Mouse (Mus musculus): ENCODE data around the gene Irs2.

Gene Irs2

DNA sequence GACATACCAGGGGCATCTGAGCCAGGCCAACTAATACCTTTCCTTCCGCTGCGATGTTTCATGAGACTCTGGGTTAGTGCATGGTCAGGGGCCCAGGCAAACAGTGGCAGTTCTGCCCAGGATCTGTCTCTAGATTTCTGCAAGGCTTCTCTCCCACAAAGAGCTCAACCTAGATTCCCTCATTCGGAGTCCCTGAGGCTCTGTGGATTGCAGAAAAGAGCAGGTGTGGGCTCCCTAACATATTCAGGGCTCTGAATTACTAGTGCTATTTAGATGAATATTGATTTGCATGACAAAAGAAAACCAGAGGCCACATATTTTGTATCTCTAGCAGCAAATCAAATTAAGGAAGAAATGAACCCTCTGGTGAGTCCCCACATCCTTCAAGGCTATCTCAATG lies 18.3 kb downstream of the Irs2 start:
- no peak for DNase-seq (ENCODE audit: inconsistent ontology term)

DNA sequence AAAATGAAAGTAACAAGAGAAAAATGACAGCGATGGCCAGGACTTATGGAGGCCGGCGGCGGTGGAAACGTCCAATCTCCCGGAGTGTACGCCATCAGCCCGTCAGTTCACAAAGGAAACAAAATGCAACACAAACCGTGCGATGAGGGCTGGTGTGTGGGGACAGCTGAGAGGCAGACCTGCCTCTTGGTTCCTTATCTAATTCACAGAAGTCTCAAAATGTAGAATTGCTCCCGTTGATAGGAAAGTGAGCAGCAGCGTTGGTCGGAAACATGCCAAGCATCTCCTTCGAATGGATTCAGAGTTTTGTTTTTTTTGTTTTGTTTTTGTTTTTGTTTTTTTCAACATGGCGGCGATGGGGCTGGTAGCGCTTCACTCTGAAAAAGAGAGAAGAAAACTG lies 21.6 kb downstream of the Irs2 start:
- no peak for DNase-seq (ENCODE audit: inconsistent ontology term)

DNA sequence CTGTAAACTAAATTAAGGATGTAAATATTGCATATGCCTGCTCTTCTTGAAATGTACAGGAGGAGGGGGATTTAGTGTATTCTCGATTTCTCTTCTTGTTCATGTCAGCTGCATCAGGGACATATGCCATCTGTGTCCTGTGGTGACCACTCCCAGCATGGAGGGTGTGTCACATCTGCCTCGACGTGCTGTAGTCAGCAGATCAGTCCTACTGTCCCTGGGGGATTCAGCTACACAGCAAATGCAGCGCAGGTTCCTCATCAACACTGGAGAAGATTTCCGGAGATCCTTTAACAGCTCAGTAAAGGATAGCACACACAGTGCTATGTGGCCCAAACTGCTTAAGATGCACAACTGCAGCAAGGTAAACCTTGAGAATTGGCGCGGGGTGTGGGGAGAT lies 23.2 kb downstream of the Irs2 start:
- DNase-seq (ENCODE audit: inconsistent ontology term), result no peak

DNA sequence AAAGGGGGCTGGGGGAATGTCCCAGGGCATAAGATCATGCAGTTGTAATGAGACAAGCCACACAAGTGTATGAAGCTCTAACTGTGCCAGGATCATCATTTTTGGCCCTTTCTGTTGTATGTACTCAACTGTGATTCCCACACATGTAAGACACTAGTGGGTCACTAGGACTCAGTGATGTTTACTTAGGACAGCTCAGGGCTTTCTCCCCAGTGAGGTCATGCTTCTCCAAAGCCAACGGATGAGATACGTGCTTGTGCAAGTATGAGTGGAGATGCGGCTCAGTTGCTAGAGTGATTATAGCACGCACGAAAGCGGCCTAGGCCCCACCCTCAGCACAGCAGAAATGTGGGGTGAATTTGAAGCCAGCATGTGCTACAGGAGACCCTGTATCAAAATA lies 27.4 kb downstream of the Irs2 start:
- no peak for DNase-seq (ENCODE audit: inconsistent ontology term)

DNA sequence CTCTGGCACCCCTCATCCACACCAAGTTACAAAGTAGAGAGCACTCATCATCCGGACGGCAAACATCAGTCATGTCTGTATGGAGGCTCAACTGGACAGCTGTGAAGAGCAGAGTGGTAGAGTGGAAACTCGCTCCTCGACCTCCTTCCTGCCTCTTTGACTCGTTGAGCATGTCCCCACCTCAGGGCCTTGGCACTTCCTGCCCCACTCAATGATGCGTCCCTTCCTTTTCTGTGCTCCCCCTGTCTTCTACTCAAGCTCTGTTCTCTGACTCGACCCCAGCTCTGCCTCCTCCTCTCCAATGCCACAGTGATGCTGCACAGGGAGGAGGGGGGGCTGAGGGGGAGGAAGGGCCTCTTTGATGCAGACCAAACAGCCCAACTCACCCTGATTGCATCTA lies 28.3 kb downstream of the Irs2 start:
- no peak for DNase-seq (ENCODE audit: inconsistent ontology term)

DNA sequence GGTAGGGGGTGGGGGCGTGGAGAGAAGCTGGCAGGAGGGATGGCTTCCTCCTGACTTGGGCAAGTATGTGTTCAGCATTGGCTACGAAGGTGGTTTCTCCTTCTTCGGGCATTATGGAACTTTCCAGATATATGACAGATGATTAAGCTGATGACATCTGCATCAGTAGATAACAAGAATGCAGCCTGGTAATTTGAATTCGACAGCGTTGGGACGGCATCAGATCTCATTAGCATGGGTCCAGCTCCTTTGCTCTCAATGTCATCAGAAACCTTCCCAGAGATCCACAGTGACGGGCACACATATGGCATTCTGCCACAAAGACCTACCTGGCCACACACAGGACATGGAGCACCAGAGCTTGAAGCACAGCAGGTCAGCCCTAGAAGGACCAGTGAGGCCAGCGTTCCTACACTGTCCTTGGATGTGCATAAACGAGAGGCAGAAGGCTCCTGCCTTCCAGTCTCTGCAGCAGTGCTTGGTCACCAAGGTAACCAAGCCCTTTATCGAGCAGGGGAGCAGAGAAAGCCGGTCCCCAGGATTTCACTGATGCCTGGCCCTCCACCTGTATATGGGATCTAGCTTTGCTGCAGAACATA lies 29.0 kb downstream of the Irs2 start:
- peak; percentile 71 for DNase-seq (ENCODE audit: inconsistent ontology term)

DNA sequence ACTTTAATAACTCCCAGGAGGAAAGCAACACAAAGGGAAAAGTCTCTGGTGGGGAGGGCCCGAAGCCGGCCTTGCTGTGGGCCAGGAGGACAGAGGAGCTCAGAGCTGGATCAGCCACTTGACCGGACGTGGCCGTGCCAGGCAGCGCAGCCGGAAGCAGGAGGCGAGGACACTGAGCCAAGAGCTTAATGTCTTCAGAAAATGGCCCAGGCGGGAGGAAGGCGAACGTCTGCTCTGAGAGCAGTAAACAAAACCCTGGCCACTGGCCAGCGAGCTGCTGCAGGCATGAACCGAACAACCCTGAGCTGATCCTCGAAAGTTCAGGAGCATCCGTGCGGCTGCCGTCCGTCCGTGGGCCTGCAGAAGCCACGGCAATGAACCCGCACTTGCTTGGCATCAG lies 29.9 kb downstream of the Irs2 start:
- DNase-seq (ENCODE audit: inconsistent ontology term), result peak; percentile 63

DNA sequence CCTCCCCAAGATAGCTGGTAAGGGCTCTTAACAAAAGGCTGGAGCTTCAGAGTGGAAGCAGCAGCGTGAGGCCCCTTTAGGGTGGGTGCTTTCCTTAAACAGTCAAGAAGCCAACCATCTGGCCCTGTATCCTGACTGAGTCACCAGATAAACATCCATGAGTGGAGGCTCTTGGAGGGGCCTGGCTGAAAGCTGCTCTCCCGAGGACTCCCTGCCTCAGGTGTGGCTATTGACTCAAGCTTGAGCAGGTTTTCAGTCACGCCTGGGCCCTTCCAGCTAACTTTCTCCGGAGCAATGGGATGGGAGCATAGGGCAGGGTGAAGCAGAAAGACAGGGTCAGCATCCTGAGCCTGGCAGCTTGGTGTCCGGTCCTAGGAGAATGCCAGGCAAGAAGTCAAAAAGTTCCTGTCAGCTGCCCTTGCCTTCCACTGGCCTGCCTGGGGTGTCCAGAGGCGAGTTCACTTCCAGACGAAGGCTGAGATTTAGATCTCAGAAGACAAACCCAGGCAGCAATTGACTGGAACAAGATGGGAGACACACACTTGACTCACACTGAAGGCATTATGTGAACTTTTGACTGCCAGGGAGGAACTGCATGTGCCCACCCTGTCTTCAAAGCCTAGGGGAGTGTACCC lies 30.4 kb downstream of the Irs2 start:
- DNase-seq (ENCODE audit: inconsistent ontology term), result peak; percentile 64

DNA sequence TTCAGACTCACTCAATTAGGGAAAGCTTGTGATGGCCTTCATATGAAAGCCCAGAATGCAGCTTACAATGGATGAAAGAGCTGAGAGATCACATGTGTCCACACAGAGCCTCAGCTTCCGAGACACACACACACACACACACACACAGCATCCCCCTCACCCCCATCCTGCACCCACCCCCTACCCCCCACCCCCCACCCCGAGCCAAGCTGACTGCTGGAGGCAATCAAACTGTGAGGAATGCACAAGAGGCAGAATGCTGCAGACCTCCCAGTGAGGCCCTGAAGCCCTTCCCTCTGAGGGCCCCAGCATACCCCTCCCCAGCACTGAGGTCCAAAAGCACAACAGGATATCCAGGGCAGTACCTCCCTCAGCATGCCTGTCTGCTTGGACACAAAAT lies 33.6 kb downstream of the Irs2 start:
- DNase-seq (ENCODE audit: inconsistent ontology term), result no peak

DNA sequence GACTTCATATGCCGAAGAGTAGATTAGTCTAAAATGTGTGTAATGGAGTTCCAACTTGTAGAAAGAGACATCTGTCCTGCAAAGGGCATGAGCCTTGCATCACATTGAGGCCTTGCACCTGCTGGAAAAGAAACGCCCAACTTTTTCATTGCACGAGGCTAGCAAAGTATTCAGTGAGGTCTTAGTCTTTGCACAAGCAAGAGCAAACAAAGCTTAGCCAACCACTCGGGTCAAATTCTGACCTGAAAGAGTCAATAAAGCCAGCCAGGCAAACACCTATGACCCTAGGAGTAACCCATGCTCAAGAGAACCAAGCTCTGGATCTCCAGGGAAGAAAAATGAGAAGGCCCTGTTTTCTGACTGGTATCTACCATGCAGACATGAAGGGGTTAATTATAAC lies 34.1 kb downstream of the Irs2 start:
- no peak for DNase-seq (ENCODE audit: inconsistent ontology term)

DNA sequence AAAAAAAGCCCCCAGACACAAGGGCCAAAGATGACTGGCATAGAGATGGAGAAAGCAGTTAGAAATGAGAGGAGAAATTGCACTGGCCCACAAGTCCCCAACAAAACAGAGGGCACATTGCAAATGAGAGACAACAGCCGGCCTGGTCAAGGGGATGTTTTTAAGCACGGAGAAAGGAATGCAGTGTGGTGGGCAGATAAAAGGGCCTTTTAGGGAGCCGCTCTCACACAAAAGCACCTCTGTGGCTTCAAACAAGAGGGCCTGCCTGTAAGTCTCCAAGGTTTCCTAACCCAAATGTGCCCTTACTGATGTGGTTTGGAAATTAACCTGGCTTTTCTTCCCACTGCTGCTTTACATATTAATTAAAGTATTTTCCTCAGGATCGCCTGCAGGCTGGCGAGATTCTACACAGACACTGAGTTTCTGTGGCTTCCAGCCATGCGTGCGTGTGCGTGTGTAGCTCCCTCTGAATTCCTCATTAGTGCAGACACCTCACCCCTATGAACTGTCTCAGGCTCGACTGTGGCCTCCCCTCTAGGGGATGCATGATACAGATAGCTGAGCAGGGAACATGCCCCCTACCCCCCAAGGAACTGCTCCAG lies 35.3 kb downstream of the Irs2 start:
- DNase-seq (ENCODE audit: inconsistent ontology term), result peak; percentile 79

DNA sequence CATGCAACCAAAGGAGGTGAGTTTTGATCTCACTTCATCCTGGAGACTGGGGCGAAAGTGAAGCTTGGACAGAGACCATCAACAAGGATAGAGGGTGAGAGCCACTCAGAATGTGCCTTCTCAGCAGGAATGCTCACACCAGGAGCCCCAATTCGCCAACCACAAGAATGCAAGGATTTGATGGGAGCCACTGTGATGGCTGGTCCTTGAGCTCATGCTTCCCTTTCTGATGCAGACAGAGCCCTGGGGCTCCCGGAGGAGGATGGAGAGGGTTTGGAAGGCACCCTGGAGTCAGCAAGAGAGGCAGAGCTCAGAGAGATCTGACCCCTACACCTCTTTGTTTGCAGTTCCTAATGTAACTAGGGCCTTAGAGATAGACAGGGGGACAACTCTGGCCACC lies 36.3 kb downstream of the Irs2 start:
- peak; percentile 51 for DNase-seq (ENCODE audit: inconsistent ontology term)

DNA sequence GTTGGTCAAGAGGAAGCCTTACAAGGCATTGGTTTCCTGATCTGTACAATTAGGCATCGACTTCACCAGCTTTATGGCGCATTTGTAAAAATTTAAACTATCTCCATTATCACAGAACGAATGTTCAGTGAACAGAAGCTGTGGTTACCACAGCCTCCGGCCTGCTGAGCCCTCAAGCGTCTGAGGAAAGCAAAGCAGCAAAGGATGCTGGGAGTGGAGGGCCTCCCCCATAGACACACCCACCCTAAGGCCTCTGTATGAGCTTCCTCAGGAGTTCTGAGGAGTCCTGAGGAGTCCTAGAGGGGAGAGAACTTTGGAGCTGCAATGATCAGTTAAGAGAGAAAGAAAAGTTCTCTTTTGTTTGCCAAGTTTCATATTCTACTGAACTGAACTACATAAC lies 36.7 kb downstream of the Irs2 start:
- DNase-seq (ENCODE audit: inconsistent ontology term), result no peak

DNA sequence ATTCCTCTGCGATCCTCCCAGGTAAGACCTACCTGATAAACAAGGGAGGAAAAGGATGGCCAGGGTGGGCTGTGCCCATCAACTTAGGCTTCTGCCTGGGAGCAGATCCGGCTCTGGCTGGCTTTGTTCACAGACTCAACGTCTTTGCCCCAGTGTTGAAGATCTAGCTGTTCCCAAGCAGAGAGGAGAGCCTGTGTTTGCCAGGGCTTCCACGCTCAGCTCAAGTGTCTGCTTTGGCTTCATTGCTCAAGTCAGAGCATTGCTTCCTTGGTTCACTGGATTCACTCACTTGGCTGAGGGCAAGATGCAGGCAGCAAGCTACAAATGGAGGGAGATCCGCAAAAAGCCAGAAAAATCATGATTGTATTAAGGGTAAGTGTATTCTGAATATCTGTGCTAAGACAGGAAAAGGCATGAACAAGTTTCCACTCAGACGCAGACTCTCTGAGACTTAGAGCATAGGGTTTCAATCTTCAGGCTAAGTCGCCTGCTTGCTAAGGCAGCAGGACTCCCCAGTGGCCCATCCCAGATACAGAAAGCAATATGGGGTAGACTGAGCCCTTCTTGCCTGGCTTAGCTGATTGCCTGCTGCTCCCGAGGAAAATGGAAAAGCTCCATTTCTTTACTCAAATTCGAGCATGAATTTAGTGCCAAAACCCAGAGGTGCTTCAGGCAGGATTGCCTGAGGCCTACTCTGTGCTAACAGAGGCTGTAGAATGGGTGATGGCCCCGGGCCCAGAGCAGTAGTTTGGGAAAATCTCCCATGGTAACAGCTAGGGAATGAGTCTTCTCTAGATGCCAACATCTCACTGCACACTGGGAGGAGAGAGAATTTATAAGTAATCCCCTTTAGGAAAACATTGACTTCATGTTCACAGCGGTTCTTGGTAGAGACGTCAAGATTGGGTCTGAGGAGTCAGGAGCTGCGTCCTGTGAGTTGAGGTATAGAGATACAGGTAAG lies 37.5 kb downstream of the Irs2 start:
- peak; percentile 56 for DNase-seq (ENCODE audit: inconsistent ontology term)

DNA sequence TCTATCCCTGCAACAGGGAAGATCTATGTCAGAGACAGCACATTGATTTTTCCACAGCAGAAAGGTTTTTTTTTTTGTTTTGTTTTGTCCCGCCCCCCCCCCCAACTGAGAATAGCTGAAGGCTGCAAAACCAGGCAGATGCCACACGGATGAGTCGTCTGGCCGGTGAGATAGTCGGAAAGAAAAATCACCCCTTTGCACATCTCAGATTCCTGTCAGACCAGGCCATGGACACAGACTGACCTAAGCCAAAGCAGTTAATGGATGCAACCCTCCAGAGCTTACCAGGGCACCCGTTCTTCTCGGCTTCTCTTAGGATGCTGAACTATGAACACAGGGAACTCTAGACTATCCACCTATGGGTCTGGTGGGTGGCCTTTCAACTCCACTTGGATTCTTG lies 39.6 kb downstream of the Irs2 start:
- DNase-seq (ENCODE audit: inconsistent ontology term), result peak; percentile 79

DNA sequence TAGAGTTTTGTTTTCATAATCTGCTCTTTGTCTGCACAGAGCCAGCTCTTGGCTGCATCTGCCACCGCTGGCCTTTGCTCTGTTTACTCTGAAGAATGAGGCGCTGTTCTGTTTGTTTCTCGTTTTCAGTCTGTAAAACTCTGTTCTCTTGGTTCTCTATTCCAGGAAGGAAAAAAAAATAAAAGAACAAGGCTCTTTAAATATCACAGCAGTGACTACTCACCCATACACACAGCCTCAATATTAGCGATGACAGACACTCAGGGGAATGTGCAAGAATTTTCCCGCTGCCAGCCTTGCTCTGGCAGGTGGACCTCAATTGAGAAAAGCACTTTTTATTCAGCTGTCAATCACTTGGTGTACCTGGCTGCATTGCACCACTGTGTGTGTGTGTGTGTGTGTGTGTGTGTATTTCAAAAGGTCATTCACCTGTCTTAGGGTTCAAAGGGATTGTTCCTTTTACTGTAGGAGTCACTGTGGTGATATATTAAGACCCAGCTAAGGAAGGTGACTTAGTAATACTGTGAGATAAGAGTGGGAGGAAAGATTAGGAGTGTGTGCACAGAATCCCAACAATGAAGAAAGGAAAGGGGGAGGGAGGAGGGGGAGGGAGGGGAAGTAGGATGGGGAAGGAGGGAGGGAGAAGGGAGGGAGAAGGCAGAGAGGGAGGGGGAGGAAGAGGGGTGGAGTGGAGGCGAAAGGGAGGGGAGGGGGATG lies 42.7 kb downstream of the Irs2 start:
- peak; percentile 91 for DNase-seq (ENCODE audit: inconsistent ontology term)

DNA sequence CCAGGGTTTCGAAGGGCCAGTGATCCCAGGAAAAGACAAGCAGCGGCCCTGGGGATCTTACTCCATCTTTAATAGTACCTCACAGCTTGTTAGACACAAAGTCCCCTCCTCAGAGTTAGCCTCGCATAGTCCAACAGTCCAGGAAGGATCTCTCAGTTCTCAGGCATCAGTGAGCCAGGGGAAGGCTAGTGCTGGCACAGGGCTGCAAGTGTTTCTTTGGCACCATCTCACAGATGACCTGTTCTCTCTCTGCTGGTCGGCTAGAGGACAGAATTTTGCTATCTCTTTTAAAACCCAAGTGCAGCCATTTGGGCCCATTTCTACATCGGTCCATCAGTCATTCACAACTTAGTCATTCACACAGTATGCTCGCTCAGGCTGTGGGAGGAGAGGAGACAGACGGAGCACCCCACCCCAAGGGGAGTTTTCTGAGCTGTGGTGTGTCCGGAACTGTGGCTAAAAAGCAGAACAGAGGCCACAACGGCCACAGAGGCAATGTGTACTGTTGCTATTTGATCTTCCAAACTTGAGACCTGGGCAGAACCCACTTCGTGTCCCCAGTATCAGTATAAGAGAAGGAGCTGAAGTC lies 43.7 kb downstream of the Irs2 start:
- DNase-seq (ENCODE audit: inconsistent ontology term), result peak; percentile 57

DNA sequence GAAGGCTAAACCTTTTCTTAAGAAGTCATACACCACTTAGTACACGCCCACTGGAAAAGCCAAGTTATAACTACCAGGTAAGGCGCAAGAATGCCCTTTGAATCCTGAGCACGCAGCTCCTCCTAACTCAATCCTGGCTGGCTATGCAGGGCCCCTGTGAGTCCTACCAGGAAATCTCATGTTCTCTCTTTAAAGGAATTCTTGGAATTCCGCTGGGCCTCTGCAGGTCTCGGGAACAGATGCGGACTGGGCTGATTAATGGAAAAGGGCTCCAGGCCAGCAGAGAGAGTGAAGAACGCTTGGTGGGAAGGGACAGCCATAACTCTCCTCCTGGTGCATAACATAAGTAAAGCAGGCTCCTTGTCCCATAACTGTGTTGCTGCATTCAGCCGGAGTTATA lies 46.3 kb downstream of the Irs2 start:
- peak; percentile 80 for DNase-seq (ENCODE audit: inconsistent ontology term)

DNA sequence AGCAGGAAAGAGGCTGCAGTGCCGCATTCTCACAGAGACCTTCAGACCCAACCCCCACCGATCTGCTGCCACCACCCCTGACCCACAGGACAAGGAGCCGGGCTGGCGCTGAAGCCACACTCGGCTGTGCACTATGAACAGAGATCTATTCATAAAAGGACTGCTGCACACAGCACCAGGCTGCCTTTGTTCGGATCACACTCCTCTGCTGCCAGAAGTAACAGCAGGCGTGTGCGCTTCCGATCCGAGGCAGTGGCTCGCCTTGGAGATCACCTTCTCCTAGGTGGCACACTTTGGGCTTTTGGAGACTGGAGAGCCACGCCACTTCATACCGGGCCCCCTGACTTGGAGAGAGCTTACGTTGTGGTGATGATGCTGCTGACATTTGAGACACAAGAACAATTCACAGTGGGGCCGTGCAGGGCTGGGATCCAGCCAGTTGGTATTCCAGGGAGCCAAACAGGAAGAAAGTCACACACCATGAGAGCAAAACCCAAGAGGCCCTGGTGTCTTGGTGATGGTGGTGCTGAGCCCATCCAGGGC lies 47.9 kb downstream of the Irs2 start:
- DNase-seq (ENCODE audit: inconsistent ontology term), result peak; percentile 71

DNA sequence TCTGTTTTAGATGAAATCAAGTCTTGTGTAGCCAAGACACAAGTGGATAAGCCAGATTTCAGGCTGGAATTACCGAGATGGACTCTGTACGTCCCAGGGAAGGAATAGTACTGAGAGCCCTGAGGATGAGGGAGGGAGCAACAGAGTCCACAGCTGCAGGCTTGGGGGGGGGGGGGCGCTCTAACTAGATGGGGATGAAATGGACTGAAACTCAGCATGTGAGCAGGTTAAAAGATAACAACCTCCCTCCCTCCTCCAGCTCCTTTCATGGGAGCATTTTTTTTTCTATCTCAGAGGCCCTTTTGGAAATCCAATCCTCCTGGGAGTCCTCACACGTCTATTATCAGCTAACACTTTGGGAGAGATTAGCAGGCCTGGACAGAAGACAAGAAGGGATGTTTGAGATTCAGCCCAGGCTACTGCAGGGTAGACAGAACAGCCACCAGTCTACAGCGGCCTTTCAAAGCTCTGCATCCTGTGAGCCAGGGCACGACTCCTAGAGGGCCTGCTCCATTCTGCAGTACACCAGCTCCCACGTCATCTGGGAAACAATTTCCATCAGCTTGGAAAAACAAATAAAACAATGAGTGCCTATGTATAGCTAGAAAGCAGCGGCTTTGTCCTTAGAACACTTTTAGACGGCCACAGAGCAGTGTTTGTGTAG lies 50.8 kb downstream of the Irs2 start:
- no peak for DNase-seq (ENCODE audit: inconsistent ontology term)
